Mouse (Mus musculus) olfactory bulb, adult 2 months (tissue): ENCODE data around the gene Gse1. TPM values are rescaled to one million over a fixed set of nuclear protein-coding genes. Genes with fewer than 3 reads are reported as not detected.
A peak's percentile ranks its signal among the peaks of the same experiment; 100 is the strongest.
"Not testable (repeated sequence)": the region's sequence is repeated elsewhere in the genome, so short reads cannot be mapped to it uniquely, and the experiment has no call there.

Source experiments
- H3K27ac ChIP-seq: fragments of 200-500 bp; 2 replicates; pipeline ENCODE4 v1.5.1; 2012; ENCODE audit warnings: low read depth, low read length; ENCODE audit not compliant: insufficient read depth
- H3K4me1 ChIP-seq: fragments of 200-500 bp; 2 replicates; pipeline ENCODE4 v1.6.1; 2012; ENCODE audit warnings: low read length; ENCODE audit not compliant: control insufficient read depth, insufficient read depth
- H3K4me3 ChIP-seq: fragments of 200-500 bp; 2 replicates; pipeline ENCODE4 v1.5.1; 2012; ENCODE audit warnings: mild to moderate bottlenecking, low read depth, low read length, moderate library complexity; ENCODE audit not compliant: insufficient read depth
- CTCF ChIP-seq: fragments of 200-500 bp; IDR thresholded peaks from 2 replicates; pipeline ENCODE4 v1.5.1; 2012; ENCODE audit warnings: low read depth, mild to moderate bottlenecking, low read length, moderate library complexity; ENCODE audit not compliant: insufficient read depth
- POLR2A ChIP-seq: fragments of 200-500 bp; IDR thresholded peaks from 2 replicates; pipeline ENCODE4 v1.6.1; 2012; ENCODE audit warnings: mild to moderate bottlenecking, low read depth, low read length, moderate library complexity; ENCODE audit not compliant: insufficient read depth
- WGBS: fragments of 180-500 bp; shearing (Covaris S2); methylation state at CpG from one replicate; pipeline ENCODE4 v1.1.7; 2018; 5-methylcytosine and 5-hydroxymethylcytosine counted together
- polyA plus RNA-seq: library from polyadenylated mRNA; stranded (reverse); fragments of >200 nt; gene quantifications from 2 replicates; pipeline ENCODE4 v1.2.4, GENCODE M21; 2012; ENCODE audit warnings: low replicate concordance; ENCODE audit not compliant: missing spikeins, insufficient read depth, insufficient read length

Gene Gse1
- polyA plus RNA-seq, 1 experiment = 42.5 TPM

GRCm38 (mm10) chr8:120328361-120329022, 100.2 kb downstream of the Gse1 start:
- no peak overlapping the region for H3K27ac ChIP-seq
- no peak for TF ChIP-seq CTCF
- no peak for TF ChIP-seq POLR2A
- H3K4me3 ChIP-seq = no peak overlapping the region
- H3K4me1 ChIP-seq = peaks cover 48% of the 10 kb centered on the region
- WGBS = 98% methylated on average over 13 of the region's 13 CpGs

GRCm38 (mm10) chr8:120329030-120329748, 100.9 kb downstream of the Gse1 start:
- no peak overlapping the region for H3K4me3 ChIP-seq
- no peak overlapping the region for H3K27ac ChIP-seq
- 66% methylated on average over 11 of the region's 11 CpGs for WGBS
- H3K4me1 ChIP-seq = peaks cover 43% of the 10 kb centered on the region
- TF ChIP-seq POLR2A (no peak), CTCF (no peak)

GRCm38 (mm10) chr8:120331027-120331426, 102.8 kb downstream of the Gse1 start:
- no peak for TF ChIP-seq POLR2A
- no peak for TF ChIP-seq CTCF
- Histone ChIP-seq H3K4me3 (no peak overlapping the region), H3K27ac (no peak overlapping the region), H3K4me1 (peaks cover 48% of the 10 kb centered on the region)
- WGBS = 90% methylated on average over 7 of the region's 7 CpGs

- WGBS = 86% methylated on average over 16 of the region's 16 CpGs
- Histone ChIP-seq H3K4me1 (peaks cover 57% of the 10 kb centered on the region), H3K4me3 (no peak overlapping the region), H3K27ac (no peak overlapping the region)
- TF ChIP-seq POLR2A (no peak), CTCF (peak; percentile 36; the same call in 1 of the 2 replicates)
Observed at GRCm38 (mm10) chr8:120332379-120333229, 104.3 kb downstream of the Gse1 start.

- Histone ChIP-seq H3K4me3 (no peak overlapping the region), H3K4me1 (peaks cover 65% of the 10 kb centered on the region), H3K27ac (no peak overlapping the region)
- no peak for TF ChIP-seq POLR2A
- no peak for TF ChIP-seq CTCF
- 94% methylated on average over 4 of the region's 4 CpGs for WGBS
Observed at GRCm38 (mm10) chr8:120333681-120334080, 105.4 kb downstream of the Gse1 start.

- Histone ChIP-seq H3K27ac (peak overlapping the region; percentile 9; the same call in 1 of the 2 replicates), H3K4me1 (peaks cover 63% of the 10 kb centered on the region)
- not testable (repeated sequence) for H3K4me3 ChIP-seq
- WGBS = 89% methylated on average over 3 of the region's 3 CpGs
Observed at GRCm38 (mm10) chr8:120334261-120334660, 106.0 kb downstream of the Gse1 start.

GRCm38 (mm10) chr8:120334878-120335261, 106.6 kb downstream of the Gse1 start:
- Histone ChIP-seq H3K27ac (peak overlapping the region; percentile 71), H3K4me3 (no peak overlapping the region), H3K4me1 (peaks cover 63% of the 10 kb centered on the region)
- no peak for TF ChIP-seq CTCF
- no peak for TF ChIP-seq POLR2A
- 16% methylated on average over 5 of the region's 5 CpGs for WGBS

GRCm38 (mm10) chr8:120335262-120336086, 107.2 kb downstream of the Gse1 start:
- WGBS = 7% methylated on average over 17 of the region's 17 CpGs
- peaks cover 67% of the 10 kb centered on the region for H3K4me1 ChIP-seq
- no peak for TF ChIP-seq POLR2A
- TF ChIP-seq CTCF = no peak
- no peak overlapping the region for H3K4me3 ChIP-seq
- peak overlapping the region; percentile 71 for H3K27ac ChIP-seq

GRCm38 (mm10) chr8:120336087-120336380, 107.8 kb downstream of the Gse1 start:
- Histone ChIP-seq H3K4me3 (no peak overlapping the region), H3K27ac (no peak overlapping the region)
- WGBS = 17% methylated on average over 9 of the region's 9 CpGs

More at GRCm38 (mm10) chr8:120336087-120336380, 107.8 kb downstream of the Gse1 start:
- TF ChIP-seq CTCF (no peak; the same call in 1 of the 2 replicates), POLR2A (no peak)
- peaks cover 71% of the 10 kb centered on the region for H3K4me1 ChIP-seq
